Mouse (Mus musculus): ENCODE measurements at regions not wholly inside any gene's neighbourhood (a gene's known extent, or its start where the extent isn't known, plus 50 kb on each side); places are given as distances from the start of the nearest gene placed in this dataset.

DNA sequence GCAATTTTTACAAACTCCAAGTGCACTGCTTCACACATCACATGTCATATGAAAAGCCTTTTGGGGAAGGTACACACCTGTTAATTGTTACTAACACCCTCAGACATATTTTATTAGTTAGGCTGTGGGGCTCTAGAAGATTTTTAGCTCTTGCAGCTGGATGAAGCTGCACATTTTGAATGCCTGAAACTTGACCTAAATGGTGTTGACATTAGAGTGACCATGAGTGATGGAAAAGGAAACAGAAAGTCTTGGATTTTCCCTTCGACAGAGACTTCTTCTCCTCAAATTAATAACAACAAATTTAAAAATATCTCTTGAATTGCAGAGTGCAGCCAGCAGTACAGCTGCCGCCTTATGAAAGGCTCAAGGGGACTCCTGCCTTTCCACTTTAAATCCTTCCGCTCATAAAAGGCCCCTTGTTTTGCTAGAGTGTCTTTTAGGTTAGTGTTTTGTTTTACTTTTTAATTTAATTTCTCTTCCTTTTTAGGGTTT, 259.7 kb downstream of the Trim52 start:
- peak; percentile 63 for DNase-seq (ENCODE audit: low read depth, low spot score)

DNA sequence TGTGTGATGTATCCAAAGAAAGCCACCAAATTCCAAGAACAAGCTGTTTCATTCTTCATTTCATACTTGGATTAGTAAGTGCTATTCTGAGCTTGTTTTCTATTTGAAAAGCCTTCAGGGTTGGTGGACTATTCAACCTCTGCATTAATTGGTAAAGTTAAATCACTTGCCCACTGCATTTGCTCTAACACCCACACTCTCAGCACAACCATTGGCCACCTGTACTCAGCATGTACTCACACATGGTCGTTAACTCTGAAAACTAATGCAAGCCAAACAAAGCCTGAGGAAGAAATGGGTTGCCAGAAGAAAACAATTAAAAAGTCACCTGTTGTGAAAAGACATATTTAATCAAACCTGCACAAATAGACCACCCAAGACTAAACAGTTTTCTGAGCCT, 267.5 kb downstream of the Trim52 start:
- no peak for DNase-seq (ENCODE audit: low read depth, low spot score)

DNA sequence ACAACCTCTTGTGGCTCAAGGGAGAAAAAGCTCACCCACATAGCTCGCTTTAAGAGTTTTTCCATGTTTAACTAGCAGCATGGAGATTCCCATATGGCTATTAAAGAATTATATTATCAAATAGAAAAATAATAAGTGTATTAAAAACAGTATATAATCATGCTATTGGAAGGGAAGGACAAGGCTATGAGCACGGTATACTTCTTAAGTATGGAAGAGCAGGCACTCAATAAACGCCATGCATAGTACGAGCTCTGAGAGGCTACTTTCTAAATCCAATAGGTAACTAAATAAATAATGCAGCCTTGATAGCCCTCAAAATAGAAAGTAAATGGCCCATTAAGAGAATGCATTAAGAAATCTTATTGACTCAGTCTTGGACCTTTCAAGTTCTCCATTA, 273.6 kb downstream of the Trim52 start:
- no peak for DNase-seq (ENCODE audit: low read depth, low spot score)

- DNase-seq (ENCODE audit: low read depth, low spot score): peak; percentile 71
Measured at GRCm38 (mm10) chr14:106387671-106388070, 281.7 kb downstream of the Trim52 start.

DNA sequence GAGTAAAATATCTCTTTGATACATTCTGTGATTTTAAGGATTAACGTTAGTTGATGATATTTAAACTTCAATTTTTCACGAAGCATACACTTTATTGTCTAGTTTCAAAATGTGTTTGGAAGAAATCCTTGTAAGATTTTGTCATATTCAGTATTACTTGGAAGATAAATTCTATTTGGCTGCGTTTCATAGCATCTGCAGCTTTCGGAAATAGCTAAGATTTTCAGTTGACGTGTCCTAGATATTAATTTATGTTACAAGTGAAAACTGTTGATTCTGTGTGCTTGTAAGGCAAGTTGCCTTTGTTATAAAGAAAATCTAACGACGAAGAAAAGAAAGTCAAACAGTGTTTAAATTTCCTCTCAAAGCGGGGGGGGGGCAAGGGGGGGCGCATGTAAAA, 284.5 kb downstream of the Trim52 start:
- DNase-seq (ENCODE audit: low read depth, low spot score): peak; percentile 60

DNA sequence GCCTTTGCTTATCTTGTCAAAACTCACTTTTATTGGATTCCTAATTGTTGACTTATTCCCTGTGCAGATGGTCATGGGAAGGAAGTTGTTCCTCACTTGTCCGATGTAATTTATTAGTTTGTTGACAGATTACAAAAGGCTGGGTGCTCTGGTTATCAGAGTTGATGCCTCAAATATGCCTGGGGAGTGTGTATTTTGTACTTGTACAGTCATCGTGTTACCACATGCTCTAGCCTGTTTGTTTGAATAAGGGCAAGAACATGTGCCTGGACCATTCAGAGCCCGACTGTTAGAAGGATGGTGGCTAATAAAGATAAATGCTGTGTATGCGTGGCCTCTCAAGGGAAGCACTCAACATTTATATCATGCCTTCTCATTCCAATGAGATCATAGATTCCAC, 288.0 kb downstream of the Trim52 start:
- peak; percentile 62 for DNase-seq (ENCODE audit: low read depth, low spot score)

DNA sequence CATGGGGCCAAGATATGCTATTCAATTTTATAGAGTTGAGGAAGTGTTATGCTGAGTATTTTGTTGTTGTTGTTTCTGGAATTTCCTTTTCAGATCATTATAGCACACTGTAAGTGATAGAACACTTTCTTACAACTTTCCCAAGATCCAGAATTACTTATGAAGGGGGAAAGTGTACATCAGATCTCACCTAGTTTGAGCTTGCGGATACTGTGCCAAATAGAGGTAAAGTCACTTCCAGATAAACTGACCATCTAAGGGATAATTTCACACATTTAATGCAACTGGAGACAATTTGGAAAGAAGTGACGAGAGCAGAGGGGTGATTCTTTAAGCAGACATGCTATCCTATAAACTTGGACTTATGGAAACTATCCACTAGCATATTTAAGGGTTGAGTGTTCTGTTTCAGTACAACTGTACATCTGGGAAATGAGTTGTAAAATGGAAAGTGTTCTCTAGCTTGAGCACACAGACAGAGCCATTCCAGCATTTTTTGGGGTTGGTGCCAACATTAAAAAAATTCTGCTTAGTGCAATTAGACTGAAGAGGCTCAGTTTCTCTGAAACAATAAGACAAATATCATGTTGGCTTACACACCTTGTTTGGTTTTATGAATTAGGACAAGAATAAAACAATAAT, 307.0 kb downstream of the Trim52 start:
- DNase-seq (ENCODE audit: low read depth, low spot score): no peak

- DNase-seq (ENCODE audit: low read depth, low spot score): peak; percentile 42
Measured at GRCm38 (mm10) chr14:106424714-106425113, 318.7 kb downstream of the Trim52 start.

- peak; percentile 65 for DNase-seq (ENCODE audit: low read depth, low spot score)
Measured at GRCm38 (mm10) chr14:106428594-106428993, 322.6 kb downstream of the Trim52 start.

- peak; percentile 45 for DNase-seq (ENCODE audit: low read depth, low spot score)
Measured at GRCm38 (mm10) chr14:106439282-106439681, 333.3 kb downstream of the Trim52 start.

GRCm38 (mm10) chr14:106489074-106489473, 383.1 kb downstream of the Trim52 start:
- DNase-seq (ENCODE audit: low read depth, low spot score): no peak

DNA sequence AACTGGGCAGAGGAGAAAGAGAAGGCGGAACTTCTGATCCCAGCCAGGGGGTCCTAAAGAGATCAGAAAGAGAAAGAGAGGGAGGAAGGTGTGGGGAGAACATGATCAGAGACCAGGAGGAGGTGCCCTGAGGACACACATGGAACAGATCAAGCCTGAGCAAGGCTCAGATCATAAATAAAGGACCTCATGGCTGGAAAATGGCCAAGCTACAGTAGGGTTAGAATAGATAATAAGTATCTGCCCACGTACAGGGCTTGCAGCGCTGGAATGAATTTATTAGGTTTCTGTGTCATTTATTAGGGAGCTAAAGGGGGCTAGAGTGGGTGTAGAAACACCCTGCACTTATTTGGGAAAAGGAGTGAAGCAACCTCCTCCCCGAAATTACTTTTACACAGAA, 385.4 kb downstream of the Trim52 start:
- no peak for DNase-seq (ENCODE audit: low read depth, low spot score)

- DNase-seq (ENCODE audit: low read depth, low spot score): peak; percentile 45
Measured at GRCm38 (mm10) chr14:106500344-106501135, 394.5 kb downstream of the Trim52 start.

DNA sequence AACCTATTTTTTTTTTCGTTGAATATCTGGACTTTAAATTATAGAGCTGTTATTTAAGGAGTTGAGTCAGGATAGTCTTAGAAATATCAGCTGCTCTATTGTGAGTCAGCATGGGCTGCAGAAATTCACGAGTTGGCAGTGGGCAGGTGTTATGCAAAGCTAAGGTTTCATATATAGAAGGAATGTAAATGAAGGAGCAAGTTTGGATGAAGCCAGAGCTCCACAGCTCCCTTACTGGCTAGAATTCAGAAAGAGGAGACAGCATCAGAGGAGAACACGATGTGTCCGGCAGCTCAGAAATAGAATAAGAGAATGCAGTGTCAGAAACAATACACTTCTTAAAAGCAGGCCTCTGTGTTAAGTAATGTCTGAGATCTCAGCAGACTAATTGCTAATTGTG, 400.9 kb downstream of the Trim52 start:
- DNase-seq (ENCODE audit: low read depth, low spot score): no peak

GRCm38 (mm10) chr14:106518552-106519358, 412.8 kb downstream of the Trim52 start:
- DNase-seq (ENCODE audit: low read depth, low spot score): no peak

- no peak for DNase-seq (ENCODE audit: low read depth, low spot score)
Measured at GRCm38 (mm10) chr14:106520808-106521207, 414.8 kb downstream of the Trim52 start.

GRCm38 (mm10) chr14:106550150-106550549, 444.2 kb downstream of the Trim52 start:
- DNase-seq (ENCODE audit: low read depth, low spot score): no peak

- DNase-seq (ENCODE audit: low read depth, low spot score): no peak
Measured at GRCm38 (mm10) chr14:106579281-106579680, 473.3 kb downstream of the Trim52 start.

DNA sequence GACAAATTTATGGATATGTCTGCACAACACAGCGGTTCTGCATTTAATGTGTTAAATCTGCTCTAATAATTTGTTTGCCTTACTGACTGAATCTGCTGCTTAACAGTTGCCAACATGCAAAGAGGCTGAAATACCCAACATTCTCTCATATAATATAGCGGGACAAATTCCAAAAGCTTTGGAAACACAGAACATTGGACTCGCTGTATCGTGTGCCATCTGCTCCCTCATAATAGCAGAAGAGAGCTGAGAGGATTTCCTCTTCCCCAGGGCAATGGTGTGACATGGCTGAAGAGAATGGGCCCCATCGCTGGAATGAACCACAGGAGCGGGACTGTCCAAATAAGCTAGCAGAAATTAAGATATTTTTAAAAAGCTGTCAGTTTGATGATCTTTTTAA, 475.9 kb downstream of the Trim52 start:
- no peak for DNase-seq (ENCODE audit: low read depth, low spot score)

- no peak for DNase-seq (ENCODE audit: low read depth, low spot score)
Measured at GRCm38 (mm10) chr14:106593352-106593751, 487.4 kb downstream of the Trim52 start.

GRCm38 (mm10) chr14:106593980-106594379, 488.0 kb downstream of the Trim52 start:
- no peak for DNase-seq (ENCODE audit: low read depth, low spot score)

DNA sequence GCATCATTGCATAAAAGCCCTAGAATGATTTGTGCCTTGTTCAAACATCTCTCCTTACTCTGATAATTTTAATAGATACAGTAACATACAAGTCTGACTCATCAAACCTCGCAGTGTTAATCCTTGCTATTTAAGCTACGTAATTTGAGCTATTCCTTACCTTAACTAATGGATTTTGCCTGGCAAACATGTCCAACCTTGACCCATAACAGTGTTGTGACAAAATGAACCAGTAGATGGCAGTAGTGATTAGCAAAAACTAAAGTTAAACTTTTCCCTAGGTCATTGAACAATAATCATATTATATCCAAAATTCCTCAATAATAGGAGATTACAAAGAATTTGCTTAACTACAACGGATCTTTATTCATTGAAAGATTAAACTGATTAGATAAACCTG, 501.0 kb downstream of the Trim52 start:
- DNase-seq (ENCODE audit: low read depth, low spot score): no peak

Measured in skeletal muscle tissue, adult 2 months (tissue).